Mouse (Mus musculus) CD4-positive, CD25-positive, alpha-beta regulatory T cell, adult 2 months (primary cell): Measurements from ENCODE around the gene Gstm2.
"Not testable (repeated sequence)": the region's sequence is repeated elsewhere in the genome, so short reads cannot be mapped to it uniquely, and the experiment has no call there.

Source experiments
- DNase-seq: peaks from one replicate; pipeline ENCODE4 v3.0.0-alpha.2; 2012; ENCODE audit warnings: low read depth, low spot score

Gstm2 gene

DNA sequence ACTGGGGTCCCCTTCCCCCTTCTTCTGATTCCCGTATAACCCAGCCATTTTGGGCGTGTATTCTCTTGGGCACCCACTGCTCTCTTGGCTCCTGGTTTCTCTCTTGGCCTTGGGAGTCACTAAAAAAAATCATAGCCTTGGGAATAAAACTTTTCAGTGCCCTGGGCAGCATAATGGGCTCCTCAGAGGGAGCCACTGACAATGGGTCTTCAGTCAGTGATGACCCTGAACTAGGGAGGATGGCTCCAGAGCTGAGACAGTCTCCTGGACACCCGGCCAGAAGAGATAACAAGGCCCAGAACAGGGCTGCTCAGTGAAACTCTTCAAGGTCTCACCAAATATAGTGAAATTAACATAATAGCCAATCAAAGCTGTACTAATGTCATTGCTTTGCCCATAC, 12.3 kb upstream of the Gstm2 start:
- DNase-seq: no peak

GRCm38 (mm10) chr3:107996576-107996975, 10.3 kb upstream of the Gstm2 start:
- DNase-seq: no peak

- DNase-seq: not testable (repeated sequence)
These were observed 9.7 kb upstream of the Gstm2 start for GRCm38 (mm10) chr3:107995974-107996373.

DNA sequence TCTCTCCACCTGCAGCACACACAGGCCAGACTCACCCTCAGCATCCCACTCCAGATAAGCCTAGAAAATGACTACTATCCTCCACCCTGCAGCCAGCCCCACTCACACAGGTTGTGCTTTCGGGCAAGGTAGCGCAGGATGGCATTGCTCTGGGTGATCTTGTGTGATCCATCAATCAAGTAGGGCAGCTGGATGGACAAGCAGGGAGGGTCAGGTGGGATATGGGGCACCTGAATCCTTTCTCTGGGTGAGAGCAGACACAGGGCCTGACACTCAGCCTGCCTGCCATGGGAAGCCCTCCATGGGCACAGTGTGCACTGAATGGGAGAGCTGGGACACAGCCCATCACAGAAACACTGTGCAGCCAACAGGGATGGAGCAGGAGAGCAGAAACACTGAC, 1.1 kb downstream of the Gstm2 start:
- not testable (repeated sequence) for DNase-seq

DNA sequence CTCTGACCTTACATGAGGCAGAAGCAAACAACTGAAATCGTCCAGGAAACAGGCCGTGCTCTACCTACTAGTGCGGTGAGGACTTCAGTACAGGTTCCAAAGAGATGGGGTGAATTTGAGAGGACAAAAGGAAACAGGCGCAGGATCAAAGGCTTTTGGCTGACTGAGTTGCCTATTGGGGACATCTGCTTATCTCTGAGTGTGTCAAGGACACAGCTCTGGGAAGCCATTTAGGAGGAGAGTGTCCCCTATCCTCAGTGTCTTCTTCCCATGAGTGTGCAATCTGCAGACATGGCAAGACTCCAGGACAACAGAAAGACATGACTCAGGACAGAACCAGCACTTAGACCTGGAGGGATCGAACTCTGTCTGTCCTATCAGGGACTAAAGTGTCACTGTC, 1.8 kb downstream of the Gstm2 start:
- no peak for DNase-seq

DNA sequence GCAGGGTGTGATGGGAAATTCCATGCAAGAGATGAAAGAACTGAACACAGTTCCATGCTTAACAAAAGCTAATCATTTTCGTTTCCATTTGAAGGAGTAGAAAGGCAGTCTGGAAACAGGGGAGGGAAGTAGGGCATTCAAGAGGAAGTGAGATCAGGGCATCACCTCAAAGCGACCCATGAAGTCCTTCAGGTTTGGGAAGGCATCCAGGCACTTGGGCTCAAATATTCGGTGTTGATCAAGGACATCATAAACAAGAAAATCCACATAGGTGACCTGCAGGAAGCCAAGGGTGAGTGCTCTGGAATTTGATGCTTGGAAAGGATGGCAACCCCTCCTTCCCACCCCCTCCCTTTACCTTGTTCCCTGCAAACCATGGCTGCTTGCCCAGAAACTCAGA, 2.5 kb downstream of the Gstm2 start:
- DNase-seq: no peak

GRCm38 (mm10) chr3:107982726-107983125, 3.5 kb downstream of the Gstm2 start:
- DNase-seq: no peak

DNA sequence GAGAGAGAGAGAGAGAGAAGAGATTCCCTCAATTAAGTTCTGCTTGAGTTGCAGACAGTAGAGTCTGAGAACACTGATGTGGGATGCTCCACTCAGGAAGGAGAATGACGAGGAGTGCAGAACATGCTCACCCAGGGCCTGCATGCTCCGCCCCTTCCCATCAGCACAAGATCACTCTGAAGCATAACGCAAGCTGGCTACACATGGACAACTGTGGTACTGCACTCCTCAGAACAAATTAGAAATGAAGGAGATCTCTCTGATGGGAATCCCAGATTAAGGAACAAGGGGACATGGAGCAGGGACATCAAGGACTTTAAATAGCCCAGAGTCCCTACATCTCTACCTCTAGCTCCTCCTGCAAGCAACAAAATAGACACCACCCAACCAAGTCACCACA, 5.0 kb downstream of the Gstm2 start:
- DNase-seq: no peak

GRCm38 (mm10) chr3:107977691-107978090, 8.6 kb downstream of the Gstm2 start:
- no peak for DNase-seq

DNA sequence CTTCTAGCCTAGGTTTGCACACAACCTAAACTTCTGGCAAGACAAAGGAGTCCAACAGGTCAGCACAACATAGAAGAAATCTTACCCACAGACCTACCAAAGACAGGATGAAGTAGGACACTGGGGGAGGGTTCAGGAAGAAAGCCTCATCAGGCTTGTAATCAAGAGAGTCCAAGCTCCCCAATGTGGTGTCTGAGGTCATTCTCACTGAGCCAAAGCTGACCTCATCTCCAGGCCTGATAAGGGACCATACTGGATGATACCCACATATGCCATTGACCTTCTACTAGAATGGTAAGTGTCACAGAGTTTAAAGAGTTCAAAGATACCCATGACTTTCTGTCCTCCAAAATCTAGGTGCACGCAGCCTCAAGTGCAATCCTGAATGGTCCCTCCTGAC, 12.0 kb downstream of the Gstm2 start:
- DNase-seq: no peak

GRCm38 (mm10) chr3:107972070-107972469, 14.2 kb downstream of the Gstm2 start:
- no peak for DNase-seq

GRCm38 (mm10) chr3:107971101-107971500, 15.2 kb downstream of the Gstm2 start:
- not testable (repeated sequence) for DNase-seq

DNA sequence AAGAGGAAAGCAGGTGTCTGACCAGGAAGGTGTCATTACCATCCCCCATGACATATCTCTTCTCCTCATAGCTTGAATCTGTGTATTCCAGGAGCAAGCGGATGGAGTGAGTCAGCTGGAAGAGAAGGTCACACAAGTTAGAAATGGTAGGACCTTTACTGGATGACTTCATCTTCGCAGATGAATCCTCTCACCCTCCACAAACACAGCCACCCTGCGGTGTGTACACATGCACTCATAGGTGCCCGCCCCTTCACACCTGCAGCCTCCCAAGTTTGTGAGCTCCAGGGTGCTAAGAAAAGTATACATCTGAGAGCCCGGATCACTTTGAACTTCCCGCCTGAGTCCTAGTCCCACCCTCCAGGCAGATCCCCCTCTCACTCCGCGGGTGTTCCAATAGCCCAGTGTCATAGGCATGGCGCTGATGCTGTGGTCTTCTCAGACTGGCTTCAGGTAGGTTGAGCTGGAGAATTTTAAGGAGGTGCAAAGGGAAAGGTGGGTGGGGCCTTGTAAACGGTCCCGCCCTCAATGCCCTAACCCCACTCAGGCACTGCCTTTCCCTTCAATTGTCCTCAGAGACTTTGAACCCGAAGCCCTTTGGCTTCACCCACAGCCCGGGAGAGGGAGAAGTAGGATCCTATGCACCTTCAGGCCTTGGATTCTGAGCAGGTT, 17.4 kb downstream of the Gstm2 start, which contains the start of gene Gstm3:
Gene Gstm3 (minus strand): TSS at position 560 of the 672 bp plus-strand sequence.
- no peak for DNase-seq

DNA sequence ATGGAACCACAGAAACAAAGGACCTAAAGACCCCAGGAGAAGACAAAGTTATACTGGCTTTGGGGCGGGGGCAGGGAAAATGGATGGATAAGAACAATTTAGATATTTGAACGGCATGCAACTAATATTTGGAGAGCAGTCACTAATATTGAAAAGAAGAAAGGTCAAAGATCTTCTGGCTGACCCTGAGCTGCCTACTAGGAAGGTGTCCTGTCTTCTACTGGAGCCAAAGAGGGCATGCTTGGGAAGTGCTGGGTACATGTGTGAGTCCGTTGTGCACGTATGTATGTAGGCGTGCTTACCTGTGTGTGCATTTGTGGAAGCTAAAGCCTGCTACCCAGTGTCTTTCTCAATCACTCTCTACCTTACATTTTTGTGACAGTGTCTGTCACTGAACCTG, 19.6 kb downstream of the Gstm2 start:
- DNase-seq: no peak

- DNase-seq: no peak
These were observed 20.7 kb downstream of the Gstm2 start for GRCm38 (mm10) chr3:107965592-107965991.

- no peak for DNase-seq
These were observed 21.5 kb downstream of the Gstm2 start for GRCm38 (mm10) chr3:107964656-107965308.

DNA sequence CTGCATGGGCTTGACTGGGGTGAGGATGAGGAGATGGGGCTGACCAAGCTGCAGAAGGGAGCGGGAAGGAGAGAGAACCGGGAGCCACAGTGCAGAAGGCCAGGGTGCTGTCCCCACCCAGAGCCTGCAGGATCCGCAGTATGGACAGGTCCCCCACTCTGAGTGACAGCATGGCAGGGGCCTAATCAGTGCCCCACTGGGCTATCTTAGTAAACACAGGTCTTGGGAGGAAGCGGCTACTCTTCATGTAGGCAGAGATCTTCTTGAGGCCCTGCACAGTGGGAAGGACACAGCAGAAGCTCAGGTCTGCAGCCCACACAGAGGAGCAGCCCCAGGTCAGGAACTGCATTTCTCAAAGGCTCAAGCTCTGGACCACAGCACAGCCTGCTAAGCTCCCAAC, 22.2 kb downstream of the Gstm2 start:
- DNase-seq: no peak

GRCm38 (mm10) chr3:107955260-107955659, 31.0 kb downstream of the Gstm2 start:
- not testable (repeated sequence) for DNase-seq

DNA sequence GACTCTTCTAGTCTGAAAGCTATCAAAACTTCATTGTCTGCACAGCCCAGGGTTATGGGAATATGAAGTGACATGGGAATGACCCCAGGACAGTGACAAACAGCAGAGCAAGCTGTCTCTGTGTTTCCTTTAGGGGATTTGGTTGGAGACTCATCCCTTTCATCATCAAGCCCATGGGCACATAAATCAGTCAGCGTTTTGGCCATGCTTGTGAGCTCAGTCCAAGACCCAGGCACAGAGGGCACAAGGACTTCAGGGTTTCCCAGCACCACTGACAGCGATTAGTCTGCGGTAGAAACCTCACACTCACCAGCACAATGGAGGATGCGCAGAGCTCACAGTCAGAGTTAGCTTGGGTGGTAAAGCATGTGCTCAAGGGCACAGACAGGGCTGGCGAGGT, 32.3 kb downstream of the Gstm2 start:
- DNase-seq: no peak

DNA sequence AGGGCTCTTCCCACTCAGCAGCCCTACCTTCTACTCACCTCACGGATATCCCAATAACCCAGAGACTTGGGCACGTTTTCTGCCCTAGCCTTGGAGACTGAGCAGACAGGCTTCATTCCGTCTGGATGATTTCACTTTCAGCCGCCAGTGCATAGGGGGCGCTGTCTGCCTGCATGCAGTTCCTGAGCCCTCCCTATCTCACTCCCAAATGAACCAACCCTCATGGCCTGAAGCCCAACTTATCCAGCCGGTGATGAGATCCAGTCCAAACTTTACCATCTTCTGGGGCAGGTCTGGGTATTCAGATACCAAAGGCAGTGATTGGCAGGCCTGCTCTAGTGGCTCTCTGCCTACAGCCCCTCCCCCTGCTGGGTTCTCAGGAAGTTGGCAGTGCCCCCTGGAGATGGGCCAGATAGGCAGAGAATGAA, 32.9 kb downstream of the Gstm2 start:
- peak; percentile 31 for DNase-seq

DNA sequence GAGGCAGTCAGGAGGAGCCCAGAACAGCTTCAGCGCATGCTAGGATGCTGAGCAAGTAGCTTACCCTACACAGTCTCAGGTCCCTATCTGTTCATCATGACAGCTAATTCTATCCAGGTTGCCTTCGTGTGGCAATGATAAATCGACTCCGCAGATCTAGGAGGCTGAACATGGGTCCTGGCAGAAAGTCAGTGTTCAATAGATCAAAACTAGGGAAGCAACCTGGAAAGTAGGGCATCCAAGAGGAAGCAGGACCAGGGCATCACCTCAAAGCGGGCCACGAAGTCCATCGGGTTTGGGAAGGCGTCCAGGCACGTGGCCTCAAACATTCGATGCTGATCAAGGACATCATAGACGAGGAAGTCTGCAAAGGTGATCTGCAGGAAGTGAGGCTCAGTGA, 35.7 kb downstream of the Gstm2 start:
- DNase-seq: no peak

- not testable (repeated sequence) for DNase-seq
These were observed 36.8 kb downstream of the Gstm2 start for GRCm38 (mm10) chr3:107949461-107949860.

GRCm38 (mm10) chr3:107945729-107946128, 40.5 kb downstream of the Gstm2 start:
- peak; percentile 24 for DNase-seq
